In the genomic region with DNA sequence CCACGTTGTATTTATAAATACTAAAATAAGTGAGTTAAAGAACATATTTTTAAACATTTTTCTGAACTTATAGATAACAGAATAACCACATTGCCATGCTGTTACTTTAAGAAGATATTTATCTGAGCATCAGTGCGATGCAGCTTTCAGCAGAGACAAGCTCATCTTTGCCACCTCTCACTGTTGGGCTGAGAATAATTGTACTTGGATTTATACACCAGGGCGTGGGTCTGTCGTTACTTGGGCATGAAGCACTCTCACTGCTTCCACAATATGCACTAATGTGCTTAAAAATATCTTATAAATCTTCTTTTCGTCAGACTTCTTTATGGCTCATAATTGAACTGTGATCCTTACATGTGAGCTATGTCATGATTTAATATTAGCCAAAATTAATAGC, we compare ENCODE assay signal across 16 mouse cellular contexts.
"Had no signal": no experiment of that assay in that cellular context is flagged by ENCODE, and none has a peak within 500 bp of the region (broad histone marks: within the 10 kb centered on the region; RNA-seq: fewer than 3 reads in every experiment).

No protein-coding gene starts in this region.

- H3K4me1 ChIP-seq: neural tube, embryonic 13.5 days; neural tube, embryonic 15.5 days; stomach, embryonic 15.5 days had no signal

- H3K9me3 ChIP-seq: neural tube, embryonic 13.5 days; neural tube, embryonic 15.5 days; stomach, embryonic 15.5 days had no signal

- H3K4me3 ChIP-seq: neural tube, embryonic 13.5 days; neural tube, embryonic 15.5 days; stomach, embryonic 15.5 days had no signal

- H3K27ac ChIP-seq: neural tube, embryonic 13.5 days; neural tube, embryonic 15.5 days; stomach, embryonic 15.5 days; stomach, postnatal 0 days had no signal

- DNase-seq: retina, postnatal 1 day; right cerebral cortex, adult 18-20 months; right cerebral cortex, postnatal 14 days; right cerebral cortex, postnatal 25 days; right cerebral cortex, postnatal 4 days; spleen, adult 18-20 months; thymus, adult 18-20 months; thymus, adult 2 months; thymus, postnatal 14 days; thymus, postnatal 25 days; thymus, postnatal 36 days; thymus, postnatal 4 days had no signal

- H3K4me2 ChIP-seq: neural tube, embryonic 13.5 days; neural tube, embryonic 15.5 days; stomach, embryonic 15.5 days had no signal

- H3K9ac ChIP-seq: neural tube, embryonic 13.5 days; neural tube, embryonic 15.5 days; stomach, embryonic 15.5 days had no signal

- H3K36me3 ChIP-seq: neural tube, embryonic 13.5 days; neural tube, embryonic 15.5 days; stomach, embryonic 15.5 days had no signal

- H3K27me3 ChIP-seq: neural tube, embryonic 13.5 days; neural tube, embryonic 15.5 days; stomach, embryonic 15.5 days had no signal
